Mouse (Mus musculus): ENCODE measurements around the gene Fyb. TPM values are rescaled to one million over a fixed set of nuclear protein-coding genes. Genes with fewer than 3 reads are reported as not detected.
A peak's percentile ranks its signal among the peaks of the same experiment; 100 is the strongest.

Fyb gene
- polyA plus RNA-seq, 1 experiment, result 97.3 TPM

GRCm38 (mm10) chr15:6592561-6593253 is 70.1 kb downstream of the Fyb start:
- Histone ChIP-seq H3K4me1 (ENCODE audit: control insufficient read depth, insufficient read depth, insufficient read length, low read length) (no peaks in the 10 kb centered on the region), H3K36me3 (ENCODE audit: control insufficient read depth, insufficient read depth, low read length) (no peaks in the 10 kb centered on the region), H3K27me3 (ENCODE audit: control insufficient read depth, insufficient read depth, low read length) (no peaks in the 10 kb centered on the region), H3K4me3 (ENCODE audit: low read depth, low read length) (no peak overlapping the region), H3K27ac (ENCODE audit: insufficient read depth, low read depth, low read length) (no peak overlapping the region)
- TF ChIP-seq CTCF (IDR thresholded peaks at IDR 0.05; ENCODE audit: extremely low read depth, insufficient read length, insufficient replicate concordance, low read depth, low read length) (no peak), POLR2A (IDR thresholded peaks at IDR 0.05; ENCODE audit: low read depth, low read length) (no peak)
- WGBS, result 54% methylated on average over 5 of the region's 5 CpGs

- 62% methylated on average over 1 of the region's 1 CpGs for WGBS
- TF ChIP-seq POLR2A (IDR thresholded peaks at IDR 0.05; ENCODE audit: low read depth, low read length), result no peak
- Histone ChIP-seq H3K36me3 (ENCODE audit: control insufficient read depth, insufficient read depth, low read length) (no peaks in the 10 kb centered on the region), H3K4me3 (ENCODE audit: low read depth, low read length) (no peak overlapping the region), H3K27me3 (ENCODE audit: control insufficient read depth, insufficient read depth, low read length) (no peaks in the 10 kb centered on the region), H3K4me1 (ENCODE audit: control insufficient read depth, insufficient read depth, insufficient read length, low read length) (no peaks in the 10 kb centered on the region), H3K27ac (ENCODE audit: insufficient read depth, low read depth, low read length) (no peak overlapping the region)
These were observed 70.6 kb downstream of the Fyb start for GRCm38 (mm10) chr15:6593254-6593623.

GRCm38 (mm10) chr15:6598626-6599025 is 76.0 kb downstream of the Fyb start:
- no peak overlapping the region for H3K4me3 ChIP-seq (ENCODE audit: low read depth, low read length)
- TF ChIP-seq CTCF (IDR thresholded peaks at IDR 0.05; ENCODE audit: extremely low read depth, insufficient read length, insufficient replicate concordance, low read depth, low read length) (no peak), POLR2A (IDR thresholded peaks at IDR 0.05; ENCODE audit: low read depth, low read length) (no peak)
- H3K27me3 ChIP-seq (ENCODE audit: control insufficient read depth, insufficient read depth, low read length), result no peaks in the 10 kb centered on the region
- no peak overlapping the region for H3K27ac ChIP-seq (ENCODE audit: insufficient read depth, low read depth, low read length)
- no peaks in the 10 kb centered on the region for H3K36me3 ChIP-seq (ENCODE audit: control insufficient read depth, insufficient read depth, low read length)
- H3K4me1 ChIP-seq (ENCODE audit: control insufficient read depth, insufficient read depth, insufficient read length, low read length), result no peaks in the 10 kb centered on the region
- WGBS, result 66% methylated on average over 3 of the region's 3 CpGs

GRCm38 (mm10) chr15:6600314-6600713 is 77.7 kb downstream of the Fyb start:
- no peak for TF ChIP-seq CTCF (IDR thresholded peaks at IDR 0.05; ENCODE audit: extremely low read depth, insufficient read length, insufficient replicate concordance, low read depth, low read length)
- no peak for TF ChIP-seq POLR2A (IDR thresholded peaks at IDR 0.05; ENCODE audit: low read depth, low read length)
- Histone ChIP-seq H3K4me3 (ENCODE audit: low read depth, low read length) (no peak overlapping the region), H3K4me1 (ENCODE audit: control insufficient read depth, insufficient read depth, insufficient read length, low read length) (no peaks in the 10 kb centered on the region), H3K36me3 (ENCODE audit: control insufficient read depth, insufficient read depth, low read length) (no peaks in the 10 kb centered on the region), H3K27ac (ENCODE audit: insufficient read depth, low read depth, low read length) (no peak overlapping the region), H3K27me3 (ENCODE audit: control insufficient read depth, insufficient read depth, low read length) (no peaks in the 10 kb centered on the region)
- 45% methylated on average over 1 of the region's 1 CpGs for WGBS

GRCm38 (mm10) chr15:6601330-6601729 is 78.7 kb downstream of the Fyb start:
- no peaks in the 10 kb centered on the region for H3K36me3 ChIP-seq (ENCODE audit: control insufficient read depth, insufficient read depth, low read length)
- H3K27ac ChIP-seq (ENCODE audit: insufficient read depth, low read depth, low read length), result no peak overlapping the region; the same call in 1 of the 2 replicates

GRCm38 (mm10) chr15:6602003-6602402 is 79.3 kb downstream of the Fyb start:
- H3K27ac ChIP-seq (ENCODE audit: insufficient read depth, low read depth, low read length), result peak overlapping the region; percentile 69
- H3K27me3 ChIP-seq (ENCODE audit: control insufficient read depth, insufficient read depth, low read length), result no peaks in the 10 kb centered on the region
- 76% methylated on average over 4 of the region's 4 CpGs for WGBS
- no peak for TF ChIP-seq CTCF (IDR thresholded peaks at IDR 0.05; ENCODE audit: extremely low read depth, insufficient read length, insufficient replicate concordance, low read depth, low read length)
- TF ChIP-seq POLR2A (IDR thresholded peaks at IDR 0.05; ENCODE audit: low read depth, low read length), result no peak
- H3K4me1 ChIP-seq (ENCODE audit: control insufficient read depth, insufficient read depth, insufficient read length, low read length), result no peaks in the 10 kb centered on the region
- no peaks in the 10 kb centered on the region for H3K36me3 ChIP-seq (ENCODE audit: control insufficient read depth, insufficient read depth, low read length)
- no peak overlapping the region for H3K4me3 ChIP-seq (ENCODE audit: low read depth, low read length)

More at GRCm38 (mm10) chr15:6601330-6601729, 78.7 kb downstream of the Fyb start:
- H3K27me3 ChIP-seq (ENCODE audit: control insufficient read depth, insufficient read depth, low read length), result no peaks in the 10 kb centered on the region
- no peak for TF ChIP-seq CTCF (IDR thresholded peaks at IDR 0.05; ENCODE audit: extremely low read depth, insufficient read length, insufficient replicate concordance, low read depth, low read length)
- no peak for TF ChIP-seq POLR2A (IDR thresholded peaks at IDR 0.05; ENCODE audit: low read depth, low read length)
- H3K4me3 ChIP-seq (ENCODE audit: low read depth, low read length), result no peak overlapping the region
- 61% methylated on average over 6 of the region's 6 CpGs for WGBS
- no peaks in the 10 kb centered on the region for H3K4me1 ChIP-seq (ENCODE audit: control insufficient read depth, insufficient read depth, insufficient read length, low read length)

GRCm38 (mm10) chr15:6610703-6611102 is 88.0 kb downstream of the Fyb start:
- Histone ChIP-seq H3K4me3 (ENCODE audit: low read depth, low read length) (no peak overlapping the region), H3K36me3 (ENCODE audit: control insufficient read depth, insufficient read depth, low read length) (no peaks in the 10 kb centered on the region), H3K4me1 (ENCODE audit: control insufficient read depth, insufficient read depth, insufficient read length, low read length) (no peaks in the 10 kb centered on the region), H3K27ac (ENCODE audit: insufficient read depth, low read depth, low read length) (no peak overlapping the region), H3K27me3 (ENCODE audit: control insufficient read depth, insufficient read depth, low read length) (no peaks in the 10 kb centered on the region)
- TF ChIP-seq POLR2A (IDR thresholded peaks at IDR 0.05; ENCODE audit: low read depth, low read length), result no peak
- TF ChIP-seq CTCF (IDR thresholded peaks at IDR 0.05; ENCODE audit: extremely low read depth, insufficient read length, insufficient replicate concordance, low read depth, low read length), result no peak
- WGBS, result 58% methylated on average over 5 of the region's 5 CpGs

Data from small intestine, adult 2 months (tissue).